Mouse (Mus musculus): ENCODE measurements at regions not wholly inside any gene's neighbourhood (a gene's known extent, or its start where the extent isn't known, plus 50 kb on each side); places are given as distances from the start of the nearest gene placed in this dataset.

DNA sequence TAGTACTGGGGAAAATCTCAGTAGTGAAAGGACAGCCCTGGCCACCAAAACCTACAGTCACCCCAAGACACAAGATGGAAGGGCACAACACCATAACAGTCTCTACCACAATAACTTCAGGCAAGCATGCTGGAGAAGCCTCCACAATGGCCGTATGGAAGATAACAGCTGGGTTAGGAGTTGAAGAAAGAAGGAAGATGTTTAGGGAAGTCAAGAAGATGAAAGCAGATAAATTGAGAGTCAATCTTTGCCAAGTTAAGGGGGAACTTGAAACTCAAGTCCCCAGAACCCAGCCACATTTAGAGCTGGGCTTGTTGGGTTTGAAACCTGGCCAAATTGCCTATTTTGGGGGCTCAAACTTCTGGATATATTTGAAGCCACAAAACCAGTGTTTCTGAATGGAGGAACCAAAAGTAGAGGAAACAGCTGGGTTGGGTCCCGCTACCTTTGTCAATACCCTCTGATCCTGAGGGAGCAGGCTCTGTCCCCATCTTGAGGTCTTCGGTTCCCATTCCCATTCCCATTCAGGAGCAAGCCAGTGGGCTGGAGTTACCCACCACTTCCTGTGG, 147.8 kb downstream of the Cdc5l start:
- Histone ChIP-seq H3K9me3 (replicated peaks) (no peaks in the 10 kb centered on the region), H3K27me3 (no peaks in the 10 kb centered on the region), H3K4me2 (replicated peaks) (no peak overlapping the region), H3K27ac (replicated peaks) (no peak overlapping the region), H3K4me3 (replicated peaks) (no peak overlapping the region), H3K9ac (no peak overlapping the region), H3K4me1 (no peaks in the 10 kb centered on the region), H3K36me3 (no peaks in the 10 kb centered on the region)
- ATAC-seq (ENCODE audit: insufficient number of reproducible peaks, low FRiP score, low TSS enrichment, low read depth), result no peak
- WGBS, result 82% methylated on average over 3 of the region's 3 CpGs

- H3K27me3 ChIP-seq, result no peaks in the 10 kb centered on the region
- H3K4me2 ChIP-seq (replicated peaks), result no peak overlapping the region
- ATAC-seq (ENCODE audit: insufficient number of reproducible peaks, low FRiP score, low TSS enrichment, low read depth), result no peak
- H3K9ac ChIP-seq, result no peak overlapping the region
- WGBS, result 91% methylated on average over 1 of the region's 1 CpGs
- no peaks in the 10 kb centered on the region for H3K36me3 ChIP-seq
- H3K27ac ChIP-seq (replicated peaks), result no peak overlapping the region
- H3K4me1 ChIP-seq, result peaks cover 15% of the 10 kb centered on the region
- no peak overlapping the region for H3K4me3 ChIP-seq (replicated peaks)
- no peaks in the 10 kb centered on the region for H3K9me3 ChIP-seq (replicated peaks)
Measured at GRCm38 (mm10) chr17:45281554-45281953, 152.0 kb downstream of the Cdc5l start.

- H3K9me3 ChIP-seq (replicated peaks), result no peaks in the 10 kb centered on the region
- peaks cover 15% of the 10 kb centered on the region for H3K4me1 ChIP-seq
- H3K9ac ChIP-seq, result no peak overlapping the region
- H3K27me3 ChIP-seq, result no peaks in the 10 kb centered on the region
- peak overlapping the region; percentile 60 for H3K27ac ChIP-seq (replicated peaks)
- 22% methylated on average over 3 of the region's 3 CpGs for WGBS
- peak overlapping the region; percentile 27; the same call in 1 of the 2 replicates for H3K4me2 ChIP-seq (replicated peaks)
- no peak overlapping the region for H3K4me3 ChIP-seq (replicated peaks)
- H3K36me3 ChIP-seq, result no peaks in the 10 kb centered on the region
- no peak for ATAC-seq (ENCODE audit: insufficient number of reproducible peaks, low FRiP score, low TSS enrichment, low read depth)
Measured at GRCm38 (mm10) chr17:45279811-45280205, 153.7 kb downstream of the Cdc5l start.

GRCm38 (mm10) chr17:45279075-45279810, 154.3 kb downstream of the Cdc5l start:
- no peak overlapping the region for H3K9ac ChIP-seq
- no peaks in the 10 kb centered on the region for H3K9me3 ChIP-seq (replicated peaks)
- H3K4me3 ChIP-seq (replicated peaks), result no peak overlapping the region
- peaks cover 15% of the 10 kb centered on the region for H3K4me1 ChIP-seq
- peak overlapping the region; percentile 60 for H3K27ac ChIP-seq (replicated peaks)
- WGBS, result 13% methylated on average over 13 of the region's 13 CpGs
- no peaks in the 10 kb centered on the region for H3K36me3 ChIP-seq
- H3K4me2 ChIP-seq (replicated peaks), result peak overlapping the region; percentile 27; the same call in 1 of the 2 replicates
- no peak for ATAC-seq (ENCODE audit: insufficient number of reproducible peaks, low FRiP score, low TSS enrichment, low read depth)
- H3K27me3 ChIP-seq, result no peaks in the 10 kb centered on the region

DNA sequence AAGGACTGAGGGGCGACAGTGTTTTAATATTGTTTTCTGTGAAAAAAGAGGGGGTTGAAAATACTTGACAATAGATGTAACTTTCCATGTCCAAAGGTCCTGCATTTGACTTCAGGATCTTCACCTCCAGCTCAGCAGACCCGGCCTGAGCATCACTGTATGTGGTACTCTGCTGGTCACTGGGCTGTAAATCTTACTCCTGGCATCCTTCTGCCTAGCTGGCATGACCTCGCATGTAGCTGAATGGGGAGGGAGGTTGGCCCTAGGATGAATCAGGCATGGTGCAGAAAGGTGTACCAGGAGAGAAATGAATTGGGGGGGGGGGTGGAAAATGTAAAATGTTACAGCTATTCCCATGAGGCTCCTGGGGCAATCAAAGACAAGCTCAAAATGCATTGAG, 156.0 kb downstream of the Cdc5l start:
- no peak for ATAC-seq (ENCODE audit: insufficient number of reproducible peaks, low FRiP score, low TSS enrichment, low read depth)
- Histone ChIP-seq H3K9ac (no peak overlapping the region), H3K4me2 (replicated peaks) (no peak overlapping the region), H3K9me3 (replicated peaks) (no peaks in the 10 kb centered on the region), H3K27ac (replicated peaks) (no peak overlapping the region), H3K27me3 (no peaks in the 10 kb centered on the region), H3K36me3 (no peaks in the 10 kb centered on the region), H3K4me3 (replicated peaks) (no peak overlapping the region), H3K4me1 (peaks cover 15% of the 10 kb centered on the region)
- 82% methylated on average over 3 of the region's 3 CpGs for WGBS

GRCm38 (mm10) chr17:45276686-45277405, 156.7 kb downstream of the Cdc5l start:
- H3K9me3 ChIP-seq (replicated peaks), result no peaks in the 10 kb centered on the region
- H3K4me2 ChIP-seq (replicated peaks), result no peak overlapping the region
- peaks cover 15% of the 10 kb centered on the region for H3K4me1 ChIP-seq
- no peak overlapping the region; the same call in 1 of the 2 replicates for H3K27ac ChIP-seq (replicated peaks)
- no peaks in the 10 kb centered on the region for H3K36me3 ChIP-seq
- H3K4me3 ChIP-seq (replicated peaks), result no peak overlapping the region
- no peak overlapping the region for H3K9ac ChIP-seq
- ATAC-seq (ENCODE audit: insufficient number of reproducible peaks, low FRiP score, low TSS enrichment, low read depth), result 0 out of 2 replicates have a peak, but pooled peaks have one; percentile 67
- H3K27me3 ChIP-seq, result no peaks in the 10 kb centered on the region
- WGBS, result 58% methylated on average over 12 of the region's 12 CpGs

DNA sequence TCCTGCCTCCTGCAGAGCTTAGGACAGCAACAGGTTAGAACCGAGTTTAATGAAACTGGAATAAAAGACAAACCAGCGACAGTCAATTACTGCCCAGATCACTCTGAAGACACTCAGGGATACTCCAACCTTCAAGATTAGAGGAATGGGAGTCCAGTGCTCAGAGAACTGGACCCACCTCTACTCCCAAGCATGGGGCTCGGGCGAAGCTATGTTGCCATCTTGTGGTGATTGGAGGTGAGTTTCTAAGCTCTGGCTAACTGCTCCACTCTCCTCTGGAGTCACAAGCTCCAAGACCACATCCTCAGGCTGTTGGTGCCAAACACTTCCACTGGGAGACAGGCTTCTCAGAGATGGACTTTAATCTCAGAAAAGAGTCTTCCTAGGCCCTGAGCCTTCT, 158.6 kb downstream of the Cdc5l start:
- H3K4me1 ChIP-seq, result peaks cover 12% of the 10 kb centered on the region
- no peak for ATAC-seq (ENCODE audit: insufficient number of reproducible peaks, low FRiP score, low TSS enrichment, low read depth)
- H3K9me3 ChIP-seq (replicated peaks), result no peaks in the 10 kb centered on the region
- 76% methylated on average over 4 of the region's 4 CpGs for WGBS
- no peak overlapping the region for H3K9ac ChIP-seq
- H3K4me2 ChIP-seq (replicated peaks), result no peak overlapping the region
- no peaks in the 10 kb centered on the region for H3K27me3 ChIP-seq
- no peak overlapping the region for H3K27ac ChIP-seq (replicated peaks)
- H3K4me3 ChIP-seq (replicated peaks), result no peak overlapping the region
- H3K36me3 ChIP-seq, result no peaks in the 10 kb centered on the region

DNA sequence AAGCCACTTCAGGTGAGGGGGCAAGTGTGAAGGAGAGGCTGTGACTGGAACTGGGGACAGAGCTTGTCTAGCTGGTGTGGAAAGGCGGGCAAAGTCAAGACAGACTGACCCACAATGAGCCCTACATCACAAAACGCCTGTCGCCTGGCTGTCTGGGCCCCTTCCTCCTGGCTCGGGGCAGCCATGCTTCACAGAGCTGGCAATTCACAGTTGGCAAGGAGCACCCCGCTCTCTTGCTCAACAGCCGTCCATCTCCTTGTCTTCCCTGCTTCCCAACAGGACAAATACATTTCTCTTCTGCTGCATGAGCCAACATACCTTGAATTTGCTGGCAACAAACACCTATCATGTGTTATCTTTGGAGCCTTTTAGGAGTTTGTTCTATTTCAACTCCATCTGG, 166.8 kb downstream of the Cdc5l start:
- no peak for ATAC-seq (ENCODE audit: insufficient number of reproducible peaks, low FRiP score, low TSS enrichment, low read depth)
- no peaks in the 10 kb centered on the region for H3K9me3 ChIP-seq (replicated peaks)
- no peak overlapping the region for H3K9ac ChIP-seq
- 0 out of 2 replicates have a peak, but pooled peaks cover 5% of the 10 kb centered on the region for H3K4me1 ChIP-seq
- H3K27ac ChIP-seq (replicated peaks), result no peak overlapping the region
- H3K36me3 ChIP-seq, result no peaks in the 10 kb centered on the region
- H3K4me2 ChIP-seq (replicated peaks), result no peak overlapping the region
- H3K27me3 ChIP-seq, result peaks cover 11% of the 10 kb centered on the region; the same call in 1 of the 2 replicates
- 79% methylated on average over 6 of the region's 6 CpGs for WGBS
- H3K4me3 ChIP-seq (replicated peaks), result no peak overlapping the region

GRCm38 (mm10) chr17:45265587-45265986, 167.9 kb downstream of the Cdc5l start:
- no peak overlapping the region for H3K4me2 ChIP-seq (replicated peaks)
- H3K4me1 ChIP-seq, result 0 out of 2 replicates have a peak, but pooled peaks cover 5% of the 10 kb centered on the region
- no peak for ATAC-seq (ENCODE audit: insufficient number of reproducible peaks, low FRiP score, low TSS enrichment, low read depth)
- H3K36me3 ChIP-seq, result no peaks in the 10 kb centered on the region
- H3K9ac ChIP-seq, result no peak overlapping the region
- no peak overlapping the region for H3K27ac ChIP-seq (replicated peaks)
- H3K9me3 ChIP-seq (replicated peaks), result no peaks in the 10 kb centered on the region
- H3K27me3 ChIP-seq, result peaks cover 11% of the 10 kb centered on the region; the same call in 1 of the 2 replicates
- 72% methylated on average over 7 of the region's 7 CpGs for WGBS
- no peak overlapping the region for H3K4me3 ChIP-seq (replicated peaks)

DNA sequence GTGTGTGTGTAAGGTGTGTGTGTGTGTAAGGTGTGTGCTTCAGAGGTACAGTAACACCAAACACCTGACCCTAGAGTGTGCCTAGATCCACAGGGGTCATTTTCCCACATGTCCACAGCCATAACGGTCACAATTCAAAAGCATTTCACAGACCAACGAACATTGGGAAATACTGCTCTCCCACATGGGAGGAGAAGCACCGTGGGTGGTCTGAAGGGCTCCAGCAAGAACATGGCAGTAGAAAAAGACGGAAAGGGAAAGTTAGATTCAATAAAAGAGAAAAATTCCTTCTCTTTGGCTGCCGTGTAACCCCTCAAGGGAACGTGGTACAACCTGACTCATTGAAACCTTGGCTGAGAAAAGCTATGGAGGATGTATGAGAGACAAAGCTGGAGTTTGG, 169.1 kb downstream of the Cdc5l start:
- 36% methylated on average over 6 of the region's 6 CpGs for WGBS
- Histone ChIP-seq H3K9ac (no peak overlapping the region), H3K27ac (replicated peaks) (no peak overlapping the region), H3K4me2 (replicated peaks) (no peak overlapping the region), H3K4me1 (0 out of 2 replicates have a peak, but pooled peaks cover 5% of the 10 kb centered on the region), H3K36me3 (no peaks in the 10 kb centered on the region), H3K9me3 (replicated peaks) (no peaks in the 10 kb centered on the region), H3K4me3 (replicated peaks) (no peak overlapping the region), H3K27me3 (peaks cover 11% of the 10 kb centered on the region; the same call in 1 of the 2 replicates)
- no peak for ATAC-seq (ENCODE audit: insufficient number of reproducible peaks, low FRiP score, low TSS enrichment, low read depth)

DNA sequence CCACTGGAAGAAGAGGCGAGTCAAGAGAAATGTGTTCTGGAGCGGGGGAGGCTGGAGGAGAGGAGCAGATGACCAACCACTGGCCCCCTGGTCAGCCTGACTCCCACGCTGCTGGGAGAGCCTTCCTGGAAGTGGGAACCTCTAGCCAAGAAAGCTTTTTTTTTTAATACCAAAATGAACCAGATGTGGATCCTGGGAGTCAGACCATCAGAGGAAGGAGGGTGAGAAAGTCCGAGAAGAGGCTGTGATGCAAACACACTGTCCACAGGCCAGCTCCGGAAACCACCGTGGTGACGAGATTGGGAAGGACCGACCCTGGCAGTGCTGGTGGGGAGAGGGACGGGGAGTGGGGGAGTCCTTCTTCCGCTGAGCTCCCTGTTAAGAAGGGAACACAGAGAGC, 173.1 kb downstream of the Cdc5l start:
- Histone ChIP-seq H3K4me1 (0 out of 2 replicates have a peak, but pooled peaks cover 5% of the 10 kb centered on the region), H3K9ac (no peak overlapping the region), H3K4me2 (replicated peaks) (no peak overlapping the region), H3K27me3 (0 out of 2 replicates have a peak, but pooled peaks cover 1% of the 10 kb centered on the region), H3K36me3 (no peaks in the 10 kb centered on the region), H3K4me3 (replicated peaks) (no peak overlapping the region), H3K27ac (replicated peaks) (no peak overlapping the region), H3K9me3 (replicated peaks) (no peaks in the 10 kb centered on the region)
- 77% methylated on average over 10 of the region's 10 CpGs for WGBS
- no peak for ATAC-seq (ENCODE audit: insufficient number of reproducible peaks, low FRiP score, low TSS enrichment, low read depth)
